Mouse (Mus musculus) MEL (cell line): ENCODE measurements around the gene Sec24c. TPM values are rescaled to one million over a fixed set of nuclear protein-coding genes. Genes with fewer than 3 reads are reported as not detected.

Experiments used
- DNase-seq: peaks from one replicate; pipeline ENCODE4 v3.0.0; 2011; ENCODE audit warnings: low read depth, low spot score
- H3K27ac ChIP-seq: 2 replicates; pipeline ENCODE4 v1.5.1; 2012; ENCODE audit warnings: low read depth, mild to moderate bottlenecking, control low read depth, low read length, moderate library complexity; ENCODE audit not compliant: control insufficient read depth
- H3K27me3 ChIP-seq, 2 experiments: fragments of 150-350 bp in 1 of 2; sonication (generic) in 1 of 2; 2 replicates each; pipeline ENCODE4 v1.6.1; 2012; ENCODE audit warnings: low read length in 2 of 2, mild to moderate bottlenecking in 2 of 2, improper control_type of control experiment in 1 of 2, moderate library complexity in 1 of 2; ENCODE audit not compliant: insufficient read depth in 2 of 2, control insufficient read depth in 1 of 2
- H3K36me3 ChIP-seq, 2 experiments: 2 replicates each; pipeline ENCODE4 v1.6.1; 2012 to 2014; ENCODE audit warnings: low read length in 2 of 2, improper control_type of control experiment in 1 of 2, inconsistent platforms in 1 of 2, mild to moderate bottlenecking in 1 of 2; ENCODE audit not compliant: insufficient read depth in 2 of 2, control insufficient read depth in 1 of 2
- H3K4me1 ChIP-seq, 2 experiments: fragments of 150-350 bp in 1 of 2; sonication (generic) in 1 of 2; 2 replicates each; pipeline ENCODE4 v1.6.1; 2012; ENCODE audit warnings: low read length in 2 of 2, improper control_type of control experiment in 1 of 2, mild to moderate bottlenecking in 1 of 2; ENCODE audit not compliant: insufficient read depth in 2 of 2, control insufficient read depth in 1 of 2
- H3K4me3 ChIP-seq, 2 experiments: fragments of 150-350 bp in 1 of 2; sonication (generic) in 1 of 2; 2 replicates each; pipeline ENCODE4 v1.5.1; 2012; ENCODE audit warnings: low read depth in 2 of 2, low read length in 2 of 2, mild to moderate bottlenecking in 2 of 2, moderate library complexity in 2 of 2, control low read depth in 1 of 2, improper control_type of control experiment in 1 of 2; ENCODE audit not compliant: control insufficient read depth in 1 of 2, insufficient read depth in 1 of 2
- H3K79me2 ChIP-seq: 2 replicates; pipeline ENCODE4 v1.6.1; 2012; ENCODE audit warnings: mild to moderate bottlenecking, low read length, moderate library complexity; ENCODE audit not compliant: control insufficient read depth, poor library complexity, insufficient read depth
- H3K9ac ChIP-seq: 2 replicates; pipeline ENCODE4 v1.6.1; 2012; ENCODE audit warnings: low read depth, mild to moderate bottlenecking, control low read depth, low read length, moderate library complexity; ENCODE audit not compliant: control insufficient read depth, poor library complexity, severe bottlenecking
- H3K9me3 ChIP-seq: fragments of 150-350 bp; sonication (generic); replicated peaks from 2 replicates; pipeline ENCODE4 v1.6.1; 2012; ENCODE audit warnings: mild to moderate bottlenecking, low read length, improper control_type of control experiment, moderate library complexity; ENCODE audit not compliant: insufficient read depth
- BHLHE40 ChIP-seq: IDR thresholded peaks from 2 replicates; pipeline ENCODE4 v1.6.1; 2012; ENCODE audit warnings: low read depth, mild to moderate bottlenecking, inconsistent platforms, low read length, improper control_type of control experiment, borderline replicate concordance
- CHD2 ChIP-seq: IDR thresholded peaks from 2 replicates; pipeline ENCODE4 v1.6.1; 2011; ENCODE audit warnings: low read length, improper control_type of control experiment
- CTCF ChIP-seq, 3 experiments: IDR thresholded peaks in 2 of 3; conservative IDR thresholded peaks in 1 of 3; 2 replicates each; pipeline ENCODE4 v1.5.1; 2011 to 2012; ENCODE audit warnings: low read length in 3 of 3, low read depth in 2 of 3, mild to moderate bottlenecking in 2 of 3, improper control_type of control experiment in 1 of 3, inconsistent platforms in 1 of 3, mixed read lengths in 1 of 3, moderate library complexity in 1 of 3; ENCODE audit not compliant: control insufficient read depth in 1 of 3, insufficient read depth in 1 of 3, poor library complexity in 1 of 3, severe bottlenecking in 1 of 3
- E2F4 ChIP-seq: IDR thresholded peaks from 2 replicates; pipeline ENCODE4 v1.6.1; 2011; ENCODE audit warnings: low read depth, low read length, improper control_type of control experiment, borderline replicate concordance
- ELF1 ChIP-seq: IDR thresholded peaks from 2 replicates; pipeline ENCODE4 v1.6.1; 2014; ENCODE audit warnings: low read depth, mild to moderate bottlenecking, inconsistent platforms, low read length, improper control_type of control experiment, moderate library complexity
- EP300 ChIP-seq, 2 experiments: IDR thresholded peaks; 2 replicates each; pipeline ENCODE4 v1.6.1; 2011; ENCODE audit warnings: improper control_type of control experiment in 2 of 2, low read length in 2 of 2, low read depth in 1 of 2, mild to moderate bottlenecking in 1 of 2
- GATA1 ChIP-seq: IDR thresholded peaks from 2 replicates; pipeline ENCODE4 v1.6.1; 2011; ENCODE audit warnings: low read depth, low read length, improper control_type of control experiment
- HCFC1 ChIP-seq: IDR thresholded peaks from 2 replicates; pipeline ENCODE4 v1.6.1; 2012; ENCODE audit warnings: low read depth, mild to moderate bottlenecking, inconsistent platforms, low read length, improper control_type of control experiment, moderate library complexity
- MAFK ChIP-seq: IDR thresholded peaks from 2 replicates; pipeline ENCODE4 v1.6.1; 2011; ENCODE audit warnings: low read depth, mild to moderate bottlenecking, low read length, improper control_type of control experiment, borderline replicate concordance
- MAX ChIP-seq: IDR thresholded peaks from 2 replicates; pipeline ENCODE4 v1.6.1; 2011; ENCODE audit warnings: low read length, improper control_type of control experiment
- NRF1 ChIP-seq: IDR thresholded peaks from 2 replicates; pipeline ENCODE4 v1.6.1; 2014; ENCODE audit warnings: low read depth, mild to moderate bottlenecking, inconsistent platforms, low read length, improper control_type of control experiment, moderate library complexity; ENCODE audit not compliant: poor library complexity, insufficient read depth, severe bottlenecking
- POLR2A ChIP-seq, 2 experiments: IDR thresholded peaks; 2 replicates each; pipeline ENCODE4 v1.6.1; 2011 to 2012; ENCODE audit warnings: low read length in 2 of 2, mild to moderate bottlenecking in 2 of 2, control low read depth in 1 of 2, improper control_type of control experiment in 1 of 2, low read depth in 1 of 2, moderate library complexity in 1 of 2; ENCODE audit not compliant: control insufficient read depth in 1 of 2, insufficient read depth in 1 of 2, poor library complexity in 1 of 2
- POLR2AphosphoS2 ChIP-seq: IDR thresholded peaks from 2 replicates; pipeline ENCODE4 v1.6.1; 2011; ENCODE audit warnings: low read length, improper control_type of control experiment
- RCOR1 ChIP-seq: IDR thresholded peaks from 2 replicates; pipeline ENCODE4 v1.6.1; 2012; ENCODE audit warnings: low read depth, mild to moderate bottlenecking, inconsistent platforms, low read length, improper control_type of control experiment
- SIN3A ChIP-seq: IDR thresholded peaks from 2 replicates; pipeline ENCODE4 v1.6.1; 2012; ENCODE audit warnings: low read length, improper control_type of control experiment, inconsistent platforms
- SMC3 ChIP-seq: IDR thresholded peaks from 2 replicates; pipeline ENCODE4 v1.6.1; 2011; ENCODE audit warnings: low read depth, low read length, improper control_type of control experiment
- TBP ChIP-seq: IDR thresholded peaks from 2 replicates; pipeline ENCODE4 v1.8.0; 2011; ENCODE audit warnings: low read depth, low read length, improper control_type of control experiment
- USF1 ChIP-seq: IDR thresholded peaks from 2 replicates; pipeline ENCODE4 v1.6.1; 2014; ENCODE audit warnings: low read depth, mild to moderate bottlenecking, inconsistent platforms, low read length, improper control_type of control experiment, moderate library complexity
- ZKSCAN1 ChIP-seq: IDR thresholded peaks from 2 replicates; pipeline ENCODE4 v1.6.1; 2012; ENCODE audit warnings: low read depth, mild to moderate bottlenecking, inconsistent platforms, low read length, improper control_type of control experiment, moderate library complexity
- polyA plus RNA-seq, 2 experiments: library from polyadenylated mRNA; stranded (reverse) in 1 of 2; unstranded in 1 of 2; fragments of >175 nt in 1 of 2; fragments of >200 nt in 1 of 2; gene quantifications; 2 replicates each; pipeline versions ENCODE4 v1.2.1 to v1.2.4; 2012; ENCODE audit warnings: low replicate concordance in 2 of 2, low read depth in 1 of 2; ENCODE audit not compliant: insufficient read length in 2 of 2, insufficient read depth in 1 of 2, missing spikeins in 1 of 2
- total RNA-seq: library from RNA; depleted of rRNA; stranded (reverse); fragments of 300-350 nt; gene quantifications from 2 replicates; pipeline ENCODE4 v1.2.3, GENCODE M21; 2012

Sec24c gene
- total and polyA plus RNA-seq, 3 experiments = 83.9 to 263 (median 121) TPM

DNA sequence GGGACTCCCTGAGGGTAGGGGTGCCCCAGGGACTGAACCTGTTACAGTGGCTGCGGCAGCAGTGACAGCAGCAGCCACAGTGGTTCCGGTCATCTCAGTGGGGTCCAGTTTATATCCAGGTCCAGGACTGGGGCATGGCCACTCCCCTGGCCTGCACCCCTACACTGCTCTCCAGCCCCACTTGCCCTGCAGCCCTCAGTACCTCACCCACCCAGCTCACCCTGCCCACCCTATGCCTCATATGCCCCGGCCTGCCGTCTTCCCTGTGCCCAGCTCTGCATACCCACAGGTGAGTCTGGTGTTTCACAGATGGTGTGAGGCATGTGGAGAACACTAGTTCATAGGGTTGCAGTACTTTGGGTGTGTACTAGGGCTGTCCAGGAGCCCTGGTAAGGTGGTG, 47.3 kb downstream of the Sec24c start:
- Histone ChIP-seq H3K4me3 (no peak overlapping the region), H3K9ac (no peak overlapping the region), H3K4me1 (peaks cover 5 to 8% of the 10 kb centered on the region in 2 experiments; a peak in 3 of 4 replicates), H3K27ac (no peak overlapping the region), H3K36me3 (peaks cover 10 to 35% of the 10 kb centered on the region in 2 experiments), H3K9me3 (no peaks in the 10 kb centered on the region)
- DNase-seq = no peak
- TF ChIP-seq POLR2A (IDR thresholded peaks at IDR 0.05; ENCODE audit: control insufficient read depth in 1 of 2, insufficient read depth in 1 of 2, low read depth in 1 of 2, low read length in 2 of 2, poor library complexity in 1 of 2) (peak in 1 of 2 experiments; percentile 43; a peak in 1 of 4 replicates), EP300 (IDR thresholded peaks at IDR 0.05; ENCODE audit: low read depth in 1 of 2, low read length in 2 of 2) (no peak)
- TF ChIP-seq, all 39 proteins: peak for 1
- Histone ChIP-seq H3K27me3 (no peaks in the 10 kb centered on the region), H3K79me2 (no peaks in the 10 kb centered on the region)

DNA sequence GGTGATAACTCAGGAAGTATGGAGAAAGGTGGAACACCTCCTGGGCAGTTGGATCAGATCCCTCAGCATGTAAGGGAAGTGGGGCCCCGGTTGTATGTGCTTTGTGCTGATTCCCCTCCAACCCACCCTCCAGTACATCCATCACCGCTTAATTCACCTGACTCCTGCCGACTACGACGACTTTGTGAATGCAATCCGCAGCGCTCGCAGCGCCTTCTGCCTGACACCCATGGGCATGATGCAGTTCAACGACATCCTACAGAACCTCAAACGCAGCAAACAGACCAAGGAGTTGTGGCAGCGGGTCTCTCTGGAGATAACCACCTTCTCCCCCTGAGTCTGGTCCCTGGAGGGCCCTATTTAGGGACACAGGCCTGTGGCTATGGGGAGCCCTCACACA, 48.9 kb downstream of the Sec24c start:
- no peaks in the 10 kb centered on the region for H3K9me3 ChIP-seq
- no peak overlapping the region for H3K27ac ChIP-seq
- H3K79me2 ChIP-seq = peaks cover 8% of the 10 kb centered on the region
- no peak for DNase-seq
- no peak overlapping the region for H3K9ac ChIP-seq
- no peaks in the 10 kb centered on the region for H3K27me3 ChIP-seq
- TF ChIP-seq MAX (no peak), E2F4 (no peak), HCFC1 (no peak), ELF1 (no peak), SMC3 (0 out of 2 replicates have a peak, but pooled peaks have one; percentile 6), ZKSCAN1 (no peak), MAFK (no peak), CTCF (IDR thresholded peaks at IDR 0.05 in 2 of 3, conservative IDR thresholded peaks at IDR 0.05 in 1 of 3; ENCODE audit: control insufficient read depth in 1 of 3, insufficient read depth in 1 of 3, low read depth in 2 of 3, low read length in 3 of 3, poor library complexity in 1 of 3, severe bottlenecking in 1 of 3) (no peak), RCOR1 (no peak), GATA1 (no peak), EP300 (IDR thresholded peaks at IDR 0.05; ENCODE audit: low read depth in 1 of 2, low read length in 2 of 2) (no peak), NRF1 (no peak), TBP (no peak), BHLHE40 (no peak), CHD2 (no peak), SIN3A (no peak), POLR2AphosphoS2 (peak; percentile 64; the same call in 1 of the 2 replicates), USF1 (no peak)
- H3K4me1 ChIP-seq = peaks cover 8 to 9% of the 10 kb centered on the region in 2 experiments
- no peak overlapping the region for H3K4me3 ChIP-seq
- peaks cover 19 to 49% of the 10 kb centered on the region in 2 experiments for H3K36me3 ChIP-seq
